Mouse (Mus musculus): ENCODE results near the gene Olfr750. TPM values are rescaled to one million over a fixed set of nuclear protein-coding genes. Genes with fewer than 3 reads are reported as not detected.

The Olfr750 gene
- polyA plus RNA-seq, 1 experiment from 2014 or later = not detected

- Histone ChIP-seq H3K9ac (ENCODE audit: low read depth, low read length) (no peak overlapping the region), H3K9me3 (replicated peaks; ENCODE audit: control insufficient read depth, low read length, poor library complexity, severe bottlenecking) (no peaks in the 10 kb centered on the region), H3K4me2 (ENCODE audit: low read length) (no peak overlapping the region), H3K4me1 (ENCODE audit: control insufficient read depth, insufficient read depth, low read length) (no peaks in the 10 kb centered on the region), H3K27ac (ENCODE audit: low read length) (no peak overlapping the region), H3K27me3 (ENCODE audit: control insufficient read depth, insufficient read depth, low read depth, low read length) (no peaks in the 10 kb centered on the region), H3K36me3 (ENCODE audit: control insufficient read depth, insufficient read depth, low read length) (no peaks in the 10 kb centered on the region), H3K4me3 (ENCODE audit: low read depth, low read length) (no peak overlapping the region)
- 55% methylated on average over 5 of the region's 5 CpGs for WGBS
- ATAC-seq = no peak
Observed at GRCm38 (mm10) chr14:51053176-51053575, 21.1 kb downstream of the Olfr750 start.

GRCm38 (mm10) chr14:51051941-51052340 is 22.3 kb downstream of the Olfr750 start:
- no peaks in the 10 kb centered on the region for H3K9me3 ChIP-seq (replicated peaks; ENCODE audit: control insufficient read depth, low read length, poor library complexity, severe bottlenecking)
- H3K4me2 ChIP-seq (ENCODE audit: low read length) = no peak overlapping the region
- WGBS = 72% methylated on average over 5 of the region's 5 CpGs
- no peak overlapping the region for H3K9ac ChIP-seq (ENCODE audit: low read depth, low read length)
- no peak overlapping the region for H3K27ac ChIP-seq (ENCODE audit: low read length)
- H3K4me1 ChIP-seq (ENCODE audit: control insufficient read depth, insufficient read depth, low read length) = no peaks in the 10 kb centered on the region
- H3K27me3 ChIP-seq (ENCODE audit: control insufficient read depth, insufficient read depth, low read depth, low read length) = no peaks in the 10 kb centered on the region
- no peak overlapping the region for H3K4me3 ChIP-seq (ENCODE audit: low read depth, low read length)
- no peak for ATAC-seq
- H3K36me3 ChIP-seq (ENCODE audit: control insufficient read depth, insufficient read depth, low read length) = no peaks in the 10 kb centered on the region

GRCm38 (mm10) chr14:51050063-51050462 is 24.2 kb downstream of the Olfr750 start, which contains the start of gene Rnase11:
Gene Rnase11, minus strand, starts transcription at chr14:51050163.
- WGBS = 89% methylated on average over 2 of the region's 2 CpGs
- Histone ChIP-seq H3K36me3 (ENCODE audit: control insufficient read depth, insufficient read depth, low read length) (no peaks in the 10 kb centered on the region), H3K27ac (ENCODE audit: low read length) (no peak within 1 kb of the TSS), H3K4me3 (ENCODE audit: low read depth, low read length) (no peak within 1 kb of the TSS), H3K4me1 (ENCODE audit: control insufficient read depth, insufficient read depth, low read length) (no peaks in the 10 kb centered on the region), H3K4me2 (ENCODE audit: low read length) (no peak within 1 kb of the TSS), H3K27me3 (ENCODE audit: control insufficient read depth, insufficient read depth, low read depth, low read length) (no peaks in the 10 kb centered on the region), H3K9ac (ENCODE audit: low read depth, low read length) (no peak within 1 kb of the TSS), H3K9me3 (replicated peaks; ENCODE audit: control insufficient read depth, low read length, poor library complexity, severe bottlenecking) (no peaks in the 10 kb centered on the region)
- ATAC-seq = no peak

DNA sequence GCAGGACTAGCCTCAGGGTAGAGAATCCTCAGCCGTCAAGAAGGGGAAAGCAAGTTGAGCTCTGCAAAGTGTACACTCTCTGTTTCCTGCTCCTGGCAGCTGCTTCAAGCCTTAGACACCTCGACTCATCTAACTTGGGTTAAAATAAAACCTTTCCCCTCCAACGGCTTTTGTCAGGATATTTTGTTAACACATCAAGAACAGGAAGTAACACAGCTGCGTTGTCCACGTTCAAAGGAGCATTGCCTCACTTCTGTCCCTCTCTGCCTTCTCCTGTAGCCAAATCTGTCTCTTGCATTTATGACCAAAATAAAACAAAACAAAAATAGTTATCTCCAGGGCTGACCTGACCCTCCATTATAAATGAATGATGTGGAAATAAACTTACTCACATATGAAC is 26.4 kb downstream of the Olfr750 start:
- no peak overlapping the region for H3K27ac ChIP-seq (ENCODE audit: low read length)
- no peaks in the 10 kb centered on the region for H3K36me3 ChIP-seq (ENCODE audit: control insufficient read depth, insufficient read depth, low read length)
- H3K27me3 ChIP-seq (ENCODE audit: control insufficient read depth, insufficient read depth, low read depth, low read length) = no peaks in the 10 kb centered on the region
- WGBS = 73% methylated on average over 5 of the region's 5 CpGs
- H3K9me3 ChIP-seq (replicated peaks; ENCODE audit: control insufficient read depth, low read length, poor library complexity, severe bottlenecking) = no peaks in the 10 kb centered on the region
- H3K4me1 ChIP-seq (ENCODE audit: control insufficient read depth, insufficient read depth, low read length) = no peaks in the 10 kb centered on the region
- ATAC-seq = no peak
- no peak overlapping the region for H3K4me3 ChIP-seq (ENCODE audit: low read depth, low read length)
- no peak overlapping the region for H3K9ac ChIP-seq (ENCODE audit: low read depth, low read length)
- H3K4me2 ChIP-seq (ENCODE audit: low read length) = no peak overlapping the region

DNA sequence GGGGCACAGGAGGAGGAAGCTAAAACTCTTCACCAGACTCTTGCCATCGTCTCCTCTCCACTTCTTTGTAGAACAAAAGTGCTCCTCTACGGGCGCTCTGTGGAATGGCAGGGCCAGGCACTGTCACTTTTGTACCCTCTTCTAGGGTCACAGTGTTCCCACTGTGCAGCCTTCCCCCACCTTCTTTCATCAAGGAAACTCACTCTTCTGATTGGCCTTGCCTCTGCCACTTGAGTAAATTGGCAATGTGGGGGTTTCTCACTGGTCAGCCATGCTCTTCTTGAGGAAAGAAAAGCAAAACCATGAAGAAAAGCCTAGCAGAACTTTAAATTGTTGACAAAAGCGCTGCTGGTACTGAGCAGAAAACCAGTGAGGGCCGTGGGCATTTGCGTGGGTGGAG is 32.5 kb downstream of the Olfr750 start, which contains the start of gene Rnase9:
Rnase9 (minus strand) TSS at position 101 of the 400 bp plus-strand sequence.
- ATAC-seq = no peak
- WGBS = 62% methylated on average over 6 of the region's 6 CpGs
- Histone ChIP-seq H3K4me1 (ENCODE audit: control insufficient read depth, insufficient read depth, low read length) (no peaks in the 10 kb centered on the region), H3K27ac (ENCODE audit: low read length) (no peak within 1 kb of the TSS), H3K27me3 (ENCODE audit: control insufficient read depth, insufficient read depth, low read depth, low read length) (no peaks in the 10 kb centered on the region), H3K9me3 (replicated peaks; ENCODE audit: control insufficient read depth, low read length, poor library complexity, severe bottlenecking) (no peaks in the 10 kb centered on the region), H3K9ac (ENCODE audit: low read depth, low read length) (no peak within 1 kb of the TSS), H3K36me3 (ENCODE audit: control insufficient read depth, insufficient read depth, low read length) (no peaks in the 10 kb centered on the region), H3K4me3 (ENCODE audit: low read depth, low read length) (no peak within 1 kb of the TSS), H3K4me2 (ENCODE audit: low read length) (no peak within 1 kb of the TSS)

DNA sequence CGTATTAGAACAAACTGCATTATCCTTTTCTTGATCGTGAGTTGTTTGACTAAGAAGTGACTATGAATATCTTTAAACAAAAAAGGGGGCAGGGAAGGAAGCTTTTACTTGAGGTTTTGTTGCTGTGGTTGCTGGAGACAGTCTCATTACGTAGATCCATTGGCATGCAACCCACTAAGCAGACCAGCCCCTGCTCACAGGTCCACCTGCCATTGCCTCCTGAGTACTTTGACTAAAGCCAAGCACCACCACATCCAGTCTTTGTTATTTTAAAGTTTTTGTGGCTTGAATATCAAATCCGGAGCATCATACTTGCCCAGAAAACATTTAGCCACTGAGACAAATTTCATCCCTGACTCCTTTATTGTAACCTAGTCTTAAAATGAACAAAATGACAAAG is 38.0 kb downstream of the Olfr750 start:
- no peak for ATAC-seq
- WGBS = 67% methylated on average over 4 of the region's 4 CpGs

GRCm38 (mm10) chr14:51035206-51035605 is 39.0 kb downstream of the Olfr750 start:
- 24% methylated on average over 1 of the region's 1 CpGs for WGBS
- Histone ChIP-seq H3K9ac (ENCODE audit: low read depth, low read length) (no peak overlapping the region), H3K4me3 (ENCODE audit: low read depth, low read length) (no peak overlapping the region), H3K4me1 (ENCODE audit: control insufficient read depth, insufficient read depth, low read length) (no peaks in the 10 kb centered on the region), H3K27ac (ENCODE audit: low read length) (no peak overlapping the region), H3K36me3 (ENCODE audit: control insufficient read depth, insufficient read depth, low read length) (no peaks in the 10 kb centered on the region), H3K4me2 (ENCODE audit: low read length) (no peak overlapping the region), H3K9me3 (replicated peaks; ENCODE audit: control insufficient read depth, low read length, poor library complexity, severe bottlenecking) (no peaks in the 10 kb centered on the region; the same call in 1 of the 2 replicates), H3K27me3 (ENCODE audit: control insufficient read depth, insufficient read depth, low read depth, low read length) (no peaks in the 10 kb centered on the region)
- ATAC-seq = no peak

More for the DNA sequence above, 38.0 kb downstream of the Olfr750 start:
- Histone ChIP-seq H3K27me3 (ENCODE audit: control insufficient read depth, insufficient read depth, low read depth, low read length) (no peaks in the 10 kb centered on the region), H3K4me3 (ENCODE audit: low read depth, low read length) (no peak overlapping the region), H3K4me1 (ENCODE audit: control insufficient read depth, insufficient read depth, low read length) (no peaks in the 10 kb centered on the region), H3K9me3 (replicated peaks; ENCODE audit: control insufficient read depth, low read length, poor library complexity, severe bottlenecking) (no peaks in the 10 kb centered on the region; the same call in 1 of the 2 replicates), H3K27ac (ENCODE audit: low read length) (no peak overlapping the region), H3K9ac (ENCODE audit: low read depth, low read length) (no peak overlapping the region), H3K4me2 (ENCODE audit: low read length) (no peak overlapping the region), H3K36me3 (ENCODE audit: control insufficient read depth, insufficient read depth, low read length) (no peaks in the 10 kb centered on the region)

GRCm38 (mm10) chr14:51027387-51028155 is 46.7 kb downstream of the Olfr750 start:
- Histone ChIP-seq H3K36me3 (ENCODE audit: control insufficient read depth, insufficient read depth, low read length) (no peaks in the 10 kb centered on the region), H3K4me1 (ENCODE audit: control insufficient read depth, insufficient read depth, low read length) (no peaks in the 10 kb centered on the region), H3K27me3 (ENCODE audit: control insufficient read depth, insufficient read depth, low read depth, low read length) (no peaks in the 10 kb centered on the region), H3K9ac (ENCODE audit: low read depth, low read length) (no peak overlapping the region), H3K9me3 (replicated peaks; ENCODE audit: control insufficient read depth, low read length, poor library complexity, severe bottlenecking) (no peaks in the 10 kb centered on the region; the same call in 1 of the 2 replicates), H3K4me3 (ENCODE audit: low read depth, low read length) (no peak overlapping the region), H3K4me2 (ENCODE audit: low read length) (no peak overlapping the region), H3K27ac (ENCODE audit: low read length) (no peak overlapping the region)
- no peak for ATAC-seq
- 67% methylated on average over 3 of the region's 3 CpGs for WGBS

DNA sequence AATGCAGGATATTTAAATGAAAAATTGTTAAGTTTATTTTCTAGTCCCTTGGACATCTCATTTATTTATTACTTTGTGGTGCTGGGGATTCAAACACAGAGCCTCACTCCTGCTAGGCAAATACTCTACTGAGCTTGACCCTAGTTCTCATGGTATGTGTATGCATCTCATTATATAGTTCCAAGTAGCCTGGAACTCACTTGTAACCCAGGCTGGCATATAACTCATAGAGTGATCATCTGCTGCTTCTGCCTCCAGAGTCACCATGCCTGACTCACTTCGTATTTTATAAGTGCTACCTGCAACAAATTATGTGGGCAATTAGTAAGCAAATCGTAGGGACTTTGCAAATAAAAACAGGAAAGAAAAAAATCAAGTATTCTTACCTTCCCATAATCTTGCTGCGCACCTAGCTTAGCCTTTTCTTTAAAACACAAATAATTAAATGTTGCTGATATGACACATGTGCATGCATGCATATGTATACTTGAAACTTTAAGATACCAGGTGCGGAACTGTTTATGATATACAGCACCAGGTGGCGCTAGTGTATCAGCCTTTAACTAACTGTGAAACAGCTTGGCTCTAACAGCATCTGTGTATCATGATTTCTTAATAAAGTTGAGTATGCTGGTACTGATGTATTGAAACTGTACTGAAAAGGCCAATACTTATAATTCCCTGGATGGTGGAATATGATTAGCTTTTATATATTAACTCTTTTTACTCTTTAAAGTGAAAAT is 47.7 kb downstream of the Olfr750 start:
- Histone ChIP-seq H3K9ac (ENCODE audit: low read depth, low read length) (no peak overlapping the region), H3K9me3 (replicated peaks; ENCODE audit: control insufficient read depth, low read length, poor library complexity, severe bottlenecking) (no peaks in the 10 kb centered on the region), H3K4me3 (ENCODE audit: low read depth, low read length) (no peak overlapping the region), H3K36me3 (ENCODE audit: control insufficient read depth, insufficient read depth, low read length) (no peaks in the 10 kb centered on the region), H3K27ac (ENCODE audit: low read length) (no peak overlapping the region), H3K4me1 (ENCODE audit: control insufficient read depth, insufficient read depth, low read length) (no peaks in the 10 kb centered on the region), H3K4me2 (ENCODE audit: low read length) (no peak overlapping the region), H3K27me3 (ENCODE audit: control insufficient read depth, insufficient read depth, low read depth, low read length) (no peaks in the 10 kb centered on the region)
- WGBS = 40% methylated on average over 5 of the region's 5 CpGs
- peak; percentile 73 for ATAC-seq

Data from midbrain, embryonic 16.5 days (tissue).